Mouse (Mus musculus) kidney, adult 2 months (tissue): ENCODE results near the gene Rrn3. TPM values are rescaled to one million over a fixed set of nuclear protein-coding genes. Genes with fewer than 3 reads are reported as not detected.
A peak's percentile ranks its signal among the peaks of the same experiment; 100 is the strongest.
"Not testable (repeated sequence)": the region's sequence is repeated elsewhere in the genome, so short reads cannot be mapped to it uniquely, and the experiment has no call there.

Source experiments
- DNase-seq: peaks from one replicate; pipeline ENCODE4 v3.0.0; 2021
- H3K27ac ChIP-seq: fragments of 200-500 bp; 2 replicates; pipeline ENCODE4 v1.5.1; 2012; ENCODE audit warnings: low read depth, low read length, control low read depth, inconsistent platforms; ENCODE audit not compliant: insufficient read depth
- H3K27me3 ChIP-seq: fragments of 200-500 bp; replicated peaks from 2 replicates; pipeline ENCODE4 v1.6.1; 2012; ENCODE audit warnings: mild to moderate bottlenecking, moderate library complexity, low read length, inconsistent platforms; ENCODE audit not compliant: control insufficient read depth, insufficient read depth
- H3K36me3 ChIP-seq: fragments of 200-500 bp; 2 replicates; pipeline ENCODE4 v1.6.1; 2012; ENCODE audit warnings: mild to moderate bottlenecking, moderate library complexity, low read length, inconsistent platforms; ENCODE audit not compliant: control insufficient read depth, insufficient read depth
- H3K4me1 ChIP-seq: fragments of 200-500 bp; 2 replicates; pipeline ENCODE4 v1.6.1; 2011; ENCODE audit warnings: low read length; ENCODE audit not compliant: control insufficient read depth, insufficient read depth
- H3K4me3 ChIP-seq: fragments of 200-500 bp; 2 replicates; pipeline ENCODE4 v1.5.1; 2011; ENCODE audit warnings: mild to moderate bottlenecking, low read depth, low read length, control low read depth; ENCODE audit not compliant: insufficient read depth
- CTCF ChIP-seq: fragments of 200-500 bp; conservative IDR thresholded peaks from 2 replicates; pipeline ENCODE4 v1.5.1; 2011; ENCODE audit warnings: low read depth, mild to moderate bottlenecking, control low read depth, low read length, moderate library complexity, mixed read lengths; ENCODE audit not compliant: insufficient read depth, insufficient read length
- POLR2A ChIP-seq: fragments of 200-500 bp; IDR thresholded peaks from one replicate; pipeline ENCODE4 v1.6.1; 2011; ENCODE audit warnings: low read depth, low read length, control low read depth
- WGBS: fragments of 180-500 bp; shearing (Covaris S2); methylation state at CpG from one replicate; pipeline ENCODE4 v1.1.7; 2018; 5-methylcytosine and 5-hydroxymethylcytosine counted together
- polyA plus RNA-seq: library from polyadenylated mRNA; depleted of rRNA; stranded (reverse); fragments of >200 nt; gene quantifications from 2 replicates; pipeline ENCODE4 v1.2.3, GENCODE M21; 2012

Rrn3 gene
- polyA plus RNA-seq, 1 experiment = 11.0 TPM

- H3K36me3 ChIP-seq = no peaks in the 10 kb centered on the region
- WGBS = 95% methylated on average over 2 of the region's 2 CpGs
- no peak for DNase-seq
- no peak overlapping the region for H3K4me3 ChIP-seq
- TF ChIP-seq CTCF (no peak), POLR2A (no peak)
- H3K27me3 ChIP-seq = no peaks in the 10 kb centered on the region
- H3K27ac ChIP-seq = no peak overlapping the region
- H3K4me1 ChIP-seq = no peaks in the 10 kb centered on the region
Measured at GRCm38 (mm10) chr16:13757823-13758222, 22.7 kb upstream of the Rrn3 start.

GRCm38 (mm10) chr16:13762807-13763206 is 17.7 kb upstream of the Rrn3 start:
- H3K27me3 ChIP-seq, DNase-seq, H3K4me1 ChIP-seq, H3K36me3 ChIP-seq, H3K27ac ChIP-seq, H3K4me3 ChIP-seq: not testable (repeated sequence)
- 82% methylated on average over 1 of the region's 1 CpGs for whole genome bisulfite sequencing

DNA sequence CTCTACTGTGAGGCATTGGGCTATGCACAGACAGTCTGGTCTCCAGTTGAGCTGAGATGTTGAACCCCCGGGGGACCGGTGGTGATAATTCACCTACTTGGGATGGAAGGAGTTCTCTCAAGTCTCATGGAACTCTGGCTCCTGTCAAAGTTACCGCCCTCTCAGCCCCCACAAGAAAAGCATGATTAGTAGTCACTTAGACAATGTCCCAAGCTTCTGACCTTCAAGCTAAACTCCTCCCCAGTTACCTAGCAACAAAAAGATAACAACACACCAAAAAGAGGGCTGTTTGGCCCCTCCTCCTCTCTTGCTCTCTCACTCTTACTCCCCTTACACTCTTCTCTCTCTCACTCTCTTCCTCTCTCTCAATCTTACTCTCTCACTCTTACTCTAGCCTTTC is 16.0 kb upstream of the Rrn3 start:
- TF ChIP-seq CTCF (no peak), POLR2A (no peak)
- Histone ChIP-seq H3K4me1 (no peaks in the 10 kb centered on the region), H3K36me3 (no peaks in the 10 kb centered on the region), H3K27ac (no peak overlapping the region), H3K27me3 (no peaks in the 10 kb centered on the region), H3K4me3 (no peak overlapping the region)
- no peak for DNase-seq
- WGBS = 84% methylated on average over 3 of the region's 3 CpGs

GRCm38 (mm10) chr16:13766367-13766766 is 14.1 kb upstream of the Rrn3 start:
- DNase-seq = no peak
- Histone ChIP-seq H3K27ac (no peak overlapping the region), H3K4me1 (no peaks in the 10 kb centered on the region), H3K27me3 (no peaks in the 10 kb centered on the region), H3K4me3 (no peak overlapping the region), H3K36me3 (no peaks in the 10 kb centered on the region)
- TF ChIP-seq CTCF (no peak), POLR2A (no peak)

- H3K4me3 ChIP-seq, H3K27me3 ChIP-seq, DNase-seq, H3K4me1 ChIP-seq, H3K36me3 ChIP-seq, H3K27ac ChIP-seq: not testable (repeated sequence)
- WGBS = 51% methylated on average over 4 of the region's 4 CpGs
Measured at GRCm38 (mm10) chr16:13771603-13772002, 8.9 kb upstream of the Rrn3 start.

DNA sequence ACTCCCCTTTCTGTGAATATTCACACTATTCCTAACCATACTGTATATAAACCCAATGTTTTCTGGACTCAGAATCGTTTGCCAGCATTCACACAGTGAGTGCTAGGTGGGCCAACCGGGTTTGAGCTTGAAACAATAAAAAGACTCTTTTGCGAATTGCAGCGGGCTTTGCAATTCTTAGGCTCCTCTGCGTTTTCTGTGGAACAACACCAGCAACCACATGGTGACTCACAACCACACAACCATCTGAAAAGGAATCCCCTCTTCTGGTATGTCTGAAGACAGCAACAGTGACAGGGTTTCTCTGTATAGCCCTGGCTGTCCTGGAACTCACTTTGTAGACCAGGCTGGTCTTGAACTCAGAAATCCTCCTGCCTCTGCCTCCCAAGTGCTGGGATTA is 8.5 kb upstream of the Rrn3 start:
- H3K27me3 ChIP-seq, DNase-seq, H3K36me3 ChIP-seq, H3K4me1 ChIP-seq, H3K4me3 ChIP-seq, H3K27ac ChIP-seq: not testable (repeated sequence)
- 72% methylated on average over 5 of the region's 5 CpGs for WGBS

DNA sequence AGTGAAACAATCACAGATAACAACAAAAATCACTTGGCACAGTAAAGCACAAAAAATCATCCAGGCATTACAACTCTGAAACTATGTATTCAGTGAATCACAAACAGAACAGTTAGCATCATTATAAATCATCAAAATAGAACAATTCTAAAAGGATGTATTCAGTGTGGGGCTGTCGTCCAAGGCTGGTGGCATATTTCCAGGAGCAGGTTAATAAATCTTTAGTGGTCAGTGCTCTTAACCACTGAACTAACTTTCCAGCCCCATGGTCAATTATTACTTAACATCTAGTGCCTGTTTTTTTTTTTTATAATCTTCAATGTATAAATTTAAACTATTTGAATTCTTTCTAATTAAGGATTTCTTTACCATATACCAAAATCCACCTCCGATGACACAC is 6.5 kb upstream of the Rrn3 start:
- H3K4me3 ChIP-seq, H3K27ac ChIP-seq, H3K36me3 ChIP-seq, H3K27me3 ChIP-seq, H3K4me1 ChIP-seq: not testable (repeated sequence)
- 44% methylated on average over 2 of the region's 2 CpGs for WGBS
- DNase-seq = peak; percentile 84

- not testable (repeated sequence) for H3K4me1 ChIP-seq, DNase-seq, H3K27me3 ChIP-seq, H3K27ac ChIP-seq, H3K4me3 ChIP-seq, H3K36me3 ChIP-seq
- 73% methylated on average over 3 of the region's 3 CpGs for WGBS
Measured at GRCm38 (mm10) chr16:13774651-13775050, 5.9 kb upstream of the Rrn3 start.
